Mouse (Mus musculus): ENCODE measurements around the gene Olfr17. TPM values are rescaled to one million over a fixed set of nuclear protein-coding genes. Genes with fewer than 3 reads are reported as not detected.

Olfr17 gene
- total and polyA plus RNA-seq, 3 experiments: not detected

Other genes starting within 250 kb of the Olfr17 start
- gene Olfr703, start 249.9 kb upstream of the Olfr17 start, total RNA-seq (2021): not detected
- gene Olfr703, start 249.9 kb upstream of the Olfr17 start, polyA plus RNA-seq (2012; rRNA removed): not detected in 2 replicates
- not detected for gene Olfr704, start 230.0 kb upstream of the Olfr17 start, total RNA-seq (2021)
- not detected in 2 replicates for gene Olfr704, start 230.0 kb upstream of the Olfr17 start, polyA plus RNA-seq (2012; rRNA removed)
- not detected for gene Olfr705, start 216.3 kb upstream of the Olfr17 start, total RNA-seq (2021)
- not detected in 2 replicates for gene Olfr705, start 216.3 kb upstream of the Olfr17 start, polyA plus RNA-seq (2012; rRNA removed)
- not detected for gene Olfr706, start 205.1 kb upstream of the Olfr17 start, total RNA-seq (2021)
- gene Olfr706, start 205.1 kb upstream of the Olfr17 start, polyA plus RNA-seq (2012; rRNA removed): not detected in 2 replicates
- gene Olfr707, start 192.0 kb upstream of the Olfr17 start, total RNA-seq (2021): not detected
- not detected in 2 replicates for gene Olfr707, start 192.0 kb upstream of the Olfr17 start, polyA plus RNA-seq (2012; rRNA removed)
- not detected for gene Olfr1532-ps1, start 185.2 kb upstream of the Olfr17 start, total RNA-seq (2021)
- not detected in 2 replicates for gene Olfr1532-ps1, start 185.2 kb upstream of the Olfr17 start, polyA plus RNA-seq (2012; rRNA removed)
- gene Olfr709-ps1, start 161.0 kb upstream of the Olfr17 start, total RNA-seq (2021): not detected
- gene Olfr709-ps1, start 161.0 kb upstream of the Olfr17 start, polyA plus RNA-seq (2012; rRNA removed): not detected in 2 replicates
- not detected for gene Olfr710, start 144.9 kb upstream of the Olfr17 start, total RNA-seq (2021)
- gene Olfr710, start 144.9 kb upstream of the Olfr17 start, polyA plus RNA-seq (2012; rRNA removed): not detected in 2 replicates
- gene Olfr6, start 129.3 kb upstream of the Olfr17 start, total RNA-seq (2021): not detected
- gene Olfr6, start 129.3 kb upstream of the Olfr17 start, polyA plus RNA-seq (2012; rRNA removed): not detected in 2 replicates
- not detected for gene Olfr711, start 117.8 kb upstream of the Olfr17 start, total RNA-seq (2021)
- gene Olfr711, start 117.8 kb upstream of the Olfr17 start, polyA plus RNA-seq (2012; rRNA removed): not detected in 2 replicates
- gene Olfr2, start 87.1 kb upstream of the Olfr17 start, total RNA-seq (2021): not detected
- gene Olfr2, start 87.1 kb upstream of the Olfr17 start, polyA plus RNA-seq (2012; rRNA removed): not detected in 2 replicates
- not detected for gene Olfr713, start 62.0 kb upstream of the Olfr17 start, total RNA-seq (2021)
- not detected in 2 replicates for gene Olfr713, start 62.0 kb upstream of the Olfr17 start, polyA plus RNA-seq (2012; rRNA removed)
- not detected for gene Olfr714, start 22.2 kb upstream of the Olfr17 start, total RNA-seq (2021)
- not detected in 2 replicates for gene Olfr714, start 22.2 kb upstream of the Olfr17 start, polyA plus RNA-seq (2012; rRNA removed)
- gene Olfr715b, start 17.1 kb downstream of the Olfr17 start, total RNA-seq (2021): not detected
- gene Olfr715b, start 17.1 kb downstream of the Olfr17 start, polyA plus RNA-seq (2012; rRNA removed): not detected in 2 replicates
- not detected for gene Olfr715, start 37.9 kb downstream of the Olfr17 start, total RNA-seq (2021)
- not detected in 2 replicates for gene Olfr715, start 37.9 kb downstream of the Olfr17 start, polyA plus RNA-seq (2012; rRNA removed)
- gene Olfr716, start 45.1 kb downstream of the Olfr17 start, total RNA-seq (2021): not detected
- not detected in 2 replicates for gene Olfr716, start 45.1 kb downstream of the Olfr17 start, polyA plus RNA-seq (2012; rRNA removed)
- not detected for gene Nlrp14, start 73.8 kb downstream of the Olfr17 start, total RNA-seq (2021)
- not detected in 2 replicates for gene Nlrp14, start 73.8 kb downstream of the Olfr17 start, polyA plus RNA-seq (2012; rRNA removed)
- not detected for gene Rbmxl2, start 116.2 kb downstream of the Olfr17 start, total RNA-seq (2021)
- not detected in 2 replicates for gene Rbmxl2, start 116.2 kb downstream of the Olfr17 start, polyA plus RNA-seq (2012; rRNA removed)

Data from heart, adult 2 months (tissue).